Mouse (Mus musculus): ENCODE results near the gene Adra2b. TPM values are rescaled to one million over a fixed set of nuclear protein-coding genes. Genes with fewer than 3 reads are reported as not detected.

The Adra2b gene
- 1.3 and 1.7 TPM in 2 replicates for polyA plus RNA-seq (2015; fragmentation: Nextera tagmentation; extraction: Ambion mirVana)

- ATAC-seq: peak; percentile 83
- Histone ChIP-seq H3K4me3 (replicated peaks) (peak within 1 kb of the TSS; percentile 43), H3K36me3 (no peaks in the 10 kb centered on the region), H3K9me3 (no peaks in the 10 kb centered on the region), H3K4me1 (replicated peaks) (peaks cover 21% of the 10 kb centered on the region), H3K27me3 (replicated peaks) (peaks cover 53% of the 10 kb centered on the region), H3K4me2 (replicated peaks) (peak within 1 kb of the TSS; percentile 88), H3K9ac (peak within 1 kb of the TSS; percentile 32), H3K27ac (no peak within 1 kb of the TSS)
- 1% methylated on average over 42 of the region's 49 CpGs for WGBS
Observed at GRCm38 (mm10) chr2:127362459-127363281, at the start of gene Adra2b. TSS of gene Adra2b (plus strand) at chr2:127363208.

GRCm38 (mm10) chr2:127313878-127314277, 49.1 kb upstream of the Adra2b start:
- Histone ChIP-seq H3K9ac (no peak overlapping the region), H3K4me2 (replicated peaks) (no peak overlapping the region), H3K4me3 (replicated peaks) (no peak overlapping the region), H3K9me3 (no peaks in the 10 kb centered on the region), H3K27me3 (replicated peaks) (no peaks in the 10 kb centered on the region), H3K27ac (peak overlapping the region; percentile 19; the same call in 1 of the 2 replicates), H3K36me3 (no peaks in the 10 kb centered on the region), H3K4me1 (replicated peaks) (no peaks in the 10 kb centered on the region)
- WGBS: 57% methylated on average over 4 of the region's 4 CpGs
- ATAC-seq: no peak

GRCm38 (mm10) chr2:127314467-127315154, 48.4 kb upstream of the Adra2b start:
- 71% methylated on average over 6 of the region's 6 CpGs for WGBS
- Histone ChIP-seq H3K27ac (peak overlapping the region; percentile 19; the same call in 1 of the 2 replicates), H3K4me3 (replicated peaks) (no peak overlapping the region), H3K4me2 (replicated peaks) (no peak overlapping the region), H3K9me3 (no peaks in the 10 kb centered on the region), H3K27me3 (replicated peaks) (no peaks in the 10 kb centered on the region), H3K4me1 (replicated peaks) (no peaks in the 10 kb centered on the region), H3K9ac (no peak overlapping the region), H3K36me3 (no peaks in the 10 kb centered on the region)
- ATAC-seq: no peak

- 96% methylated on average over 1 of the region's 1 CpGs for WGBS
- H3K36me3 ChIP-seq: no peaks in the 10 kb centered on the region
- no peak overlapping the region for H3K27ac ChIP-seq
- no peak overlapping the region for H3K4me3 ChIP-seq (replicated peaks)
- no peaks in the 10 kb centered on the region for H3K27me3 ChIP-seq (replicated peaks)
- ATAC-seq: no peak
- H3K4me1 ChIP-seq (replicated peaks): no peaks in the 10 kb centered on the region
- no peaks in the 10 kb centered on the region for H3K9me3 ChIP-seq
- H3K9ac ChIP-seq: no peak overlapping the region
- no peak overlapping the region for H3K4me2 ChIP-seq (replicated peaks)
Observed at GRCm38 (mm10) chr2:127315155-127315470, 47.9 kb upstream of the Adra2b start.

DNA sequence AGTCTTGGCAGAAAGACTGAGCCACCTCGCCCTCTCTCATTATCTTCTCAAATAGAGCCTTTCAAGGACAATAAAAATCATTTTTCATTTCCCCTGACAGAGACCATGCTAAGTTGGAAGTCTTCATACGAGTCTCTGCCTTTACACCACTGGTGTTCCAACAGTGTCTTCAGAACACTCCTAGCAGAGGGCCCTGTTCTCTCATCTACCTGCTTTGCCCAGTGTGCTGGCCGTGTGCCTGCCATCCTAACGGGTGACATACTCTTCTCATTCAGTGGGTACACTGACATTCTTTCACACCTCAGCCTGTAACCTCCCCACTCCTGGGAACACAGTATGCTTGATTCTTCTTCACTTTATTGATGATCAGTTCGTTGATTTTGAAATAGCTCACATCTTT, 46.6 kb upstream of the Adra2b start:
- H3K4me3 ChIP-seq (replicated peaks): no peak overlapping the region
- no peaks in the 10 kb centered on the region for H3K36me3 ChIP-seq
- no peak overlapping the region for H3K4me2 ChIP-seq (replicated peaks)
- no peak for ATAC-seq
- no peak overlapping the region for H3K27ac ChIP-seq
- H3K27me3 ChIP-seq (replicated peaks): no peaks in the 10 kb centered on the region
- no peaks in the 10 kb centered on the region for H3K4me1 ChIP-seq (replicated peaks)
- H3K9me3 ChIP-seq: no peaks in the 10 kb centered on the region
- H3K9ac ChIP-seq: no peak overlapping the region
- 74% methylated on average over 5 of the region's 5 CpGs for WGBS

DNA sequence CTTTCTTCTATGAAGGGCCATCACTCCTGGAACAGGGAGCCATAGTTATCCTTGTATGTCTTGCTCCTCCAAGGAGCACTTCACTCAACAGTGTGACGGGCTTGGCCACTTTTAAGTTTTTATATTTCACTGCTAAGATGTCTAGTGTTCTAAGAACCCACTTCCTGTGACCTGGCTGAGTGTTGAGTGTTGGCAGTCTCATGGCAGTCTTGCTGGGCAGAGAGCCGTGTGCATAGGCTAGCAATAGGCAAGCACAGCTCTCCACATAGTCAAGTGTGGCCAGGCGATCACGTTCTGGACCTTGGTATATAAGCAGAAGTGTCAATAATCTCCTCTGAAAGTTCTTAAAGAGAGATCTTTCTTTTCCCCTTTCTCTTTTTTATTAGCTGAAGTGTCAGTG, 44.9 kb upstream of the Adra2b start:
- no peak overlapping the region for H3K4me3 ChIP-seq (replicated peaks)
- H3K4me2 ChIP-seq (replicated peaks): no peak overlapping the region
- H3K9ac ChIP-seq: no peak overlapping the region
- no peaks in the 10 kb centered on the region for H3K36me3 ChIP-seq
- no peaks in the 10 kb centered on the region for H3K9me3 ChIP-seq
- H3K27ac ChIP-seq: no peak overlapping the region
- H3K4me1 ChIP-seq (replicated peaks): no peaks in the 10 kb centered on the region
- WGBS: 83% methylated on average over 4 of the region's 4 CpGs
- H3K27me3 ChIP-seq (replicated peaks): no peaks in the 10 kb centered on the region
- no peak for ATAC-seq

GRCm38 (mm10) chr2:127319071-127319470, 43.9 kb upstream of the Adra2b start:
- no peaks in the 10 kb centered on the region for H3K9me3 ChIP-seq
- no peaks in the 10 kb centered on the region for H3K27me3 ChIP-seq (replicated peaks)
- no peaks in the 10 kb centered on the region for H3K4me1 ChIP-seq (replicated peaks)
- H3K4me3 ChIP-seq (replicated peaks): no peak overlapping the region
- H3K36me3 ChIP-seq: no peaks in the 10 kb centered on the region
- H3K9ac ChIP-seq: no peak overlapping the region
- no peak overlapping the region for H3K27ac ChIP-seq
- no peak overlapping the region for H3K4me2 ChIP-seq (replicated peaks)
- WGBS: 73% methylated on average over 4 of the region's 4 CpGs
- ATAC-seq: no peak

DNA sequence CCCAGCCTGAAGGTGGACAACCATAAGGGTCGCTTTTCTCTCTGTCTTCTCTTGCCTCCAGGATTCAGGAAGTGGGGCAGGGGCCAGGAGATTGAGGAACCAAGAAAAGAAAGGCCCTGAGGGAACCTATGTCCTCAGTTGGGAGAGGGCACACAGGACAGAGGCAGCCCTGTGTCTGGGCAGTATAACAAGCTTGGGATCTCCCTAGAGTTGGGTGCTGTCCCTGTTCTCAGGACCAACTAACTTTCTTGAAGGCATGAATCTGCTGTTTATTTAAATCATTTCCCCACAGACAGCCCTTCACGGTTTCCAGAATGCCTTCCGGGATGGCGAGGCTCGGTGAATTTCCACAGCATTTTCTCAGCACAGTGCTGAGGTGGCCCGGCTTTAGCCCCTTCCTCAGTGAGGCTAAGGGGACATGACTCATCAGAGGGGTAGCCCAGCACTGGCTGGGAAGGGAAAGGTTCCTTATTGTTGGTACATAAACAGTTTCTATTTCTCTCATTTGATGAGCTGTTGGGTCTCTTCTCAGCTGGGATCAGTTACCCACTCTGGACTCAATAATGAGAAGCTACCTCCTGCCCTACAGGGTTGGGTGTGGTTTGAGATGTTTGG, 40.2 kb upstream of the Adra2b start:
- Histone ChIP-seq H3K27me3 (replicated peaks) (no peaks in the 10 kb centered on the region), H3K4me3 (replicated peaks) (no peak overlapping the region), H3K4me2 (replicated peaks) (no peak overlapping the region), H3K27ac (no peak overlapping the region), H3K9ac (no peak overlapping the region), H3K4me1 (replicated peaks) (no peaks in the 10 kb centered on the region), H3K36me3 (no peaks in the 10 kb centered on the region), H3K9me3 (no peaks in the 10 kb centered on the region)
- ATAC-seq: no peak
- 64% methylated on average over 6 of the region's 6 CpGs for WGBS

GRCm38 (mm10) chr2:127323667-127324066, 39.3 kb upstream of the Adra2b start:
- Histone ChIP-seq H3K4me3 (replicated peaks) (no peak overlapping the region), H3K4me2 (replicated peaks) (no peak overlapping the region), H3K27ac (no peak overlapping the region), H3K27me3 (replicated peaks) (no peaks in the 10 kb centered on the region), H3K9me3 (no peaks in the 10 kb centered on the region), H3K4me1 (replicated peaks) (no peaks in the 10 kb centered on the region), H3K9ac (no peak overlapping the region), H3K36me3 (no peaks in the 10 kb centered on the region)
- WGBS: 85% methylated on average over 1 of the region's 1 CpGs
- ATAC-seq: no peak

GRCm38 (mm10) chr2:127324456-127324855, 38.6 kb upstream of the Adra2b start:
- H3K4me3 ChIP-seq (replicated peaks): no peak overlapping the region
- H3K4me2 ChIP-seq (replicated peaks): no peak overlapping the region
- ATAC-seq: no peak
- no peaks in the 10 kb centered on the region for H3K27me3 ChIP-seq (replicated peaks)
- H3K9ac ChIP-seq: no peak overlapping the region
- H3K36me3 ChIP-seq: no peaks in the 10 kb centered on the region
- no peaks in the 10 kb centered on the region for H3K4me1 ChIP-seq (replicated peaks)
- WGBS: 46% methylated on average over 7 of the region's 7 CpGs
- H3K9me3 ChIP-seq: no peaks in the 10 kb centered on the region
- no peak overlapping the region for H3K27ac ChIP-seq

- no peak overlapping the region for H3K27ac ChIP-seq
- ATAC-seq: no peak
- H3K4me1 ChIP-seq (replicated peaks): no peaks in the 10 kb centered on the region
- H3K36me3 ChIP-seq: no peaks in the 10 kb centered on the region
- H3K9me3 ChIP-seq: no peaks in the 10 kb centered on the region
- WGBS: 68% methylated on average over 12 of the region's 12 CpGs
- H3K4me2 ChIP-seq (replicated peaks): no peak overlapping the region
- H3K4me3 ChIP-seq (replicated peaks): no peak overlapping the region
- H3K27me3 ChIP-seq (replicated peaks): 0 out of 2 replicates have a peak, but pooled peaks cover 2% of the 10 kb centered on the region
- H3K9ac ChIP-seq: no peak overlapping the region
Observed at GRCm38 (mm10) chr2:127328090-127328851, 34.7 kb upstream of the Adra2b start.
